Mouse (Mus musculus) stomach, embryonic 15.5 days (tissue): ENCODE measurements at regions not wholly inside any gene's neighbourhood (a gene's known extent, or its start where the extent isn't known, plus 50 kb on each side); places are given as distances from the start of the nearest gene placed in this dataset.

Experiments
- ATAC-seq: fragments of 200-750 bp; cut with Nextera tagmentation; 2 replicates; pipeline ENCODE4 v1.8.0; 2017; ENCODE audit warnings: low read depth, moderate number of reproducible peaks, moderate TSS enrichment; ENCODE audit not compliant: insufficient read depth, low FRiP score
- H3K27ac ChIP-seq: fragments of 300-500 bp; sonication (generic); 2 replicates; pipeline ENCODE4 v1.5.1; 2015; ENCODE audit warnings: mild to moderate bottlenecking, inconsistent platforms
- H3K27me3 ChIP-seq: fragments of 300-500 bp; sonication (generic); replicated peaks from 2 replicates; pipeline ENCODE4 v1.6.1; 2015; ENCODE audit warnings: inconsistent platforms
- H3K36me3 ChIP-seq: fragments of 300-500 bp; sonication (generic); 2 replicates; pipeline ENCODE4 v1.6.1; 2015; ENCODE audit warnings: inconsistent platforms
- H3K4me1 ChIP-seq: fragments of 300-500 bp; sonication (generic); 2 replicates; pipeline ENCODE4 v1.6.1; 2015; ENCODE audit warnings: inconsistent platforms
- H3K4me2 ChIP-seq: fragments of 300-500 bp; sonication (generic); 2 replicates; pipeline ENCODE4 v1.6.1; 2015; ENCODE audit warnings: mild to moderate bottlenecking, inconsistent platforms
- H3K4me3 ChIP-seq: fragments of 300-500 bp; sonication (generic); replicated peaks from 2 replicates; pipeline ENCODE4 v1.5.1; 2015; ENCODE audit warnings: inconsistent platforms
- H3K9ac ChIP-seq: fragments of 300-500 bp; sonication (generic); 2 replicates; pipeline ENCODE4 v1.6.1; 2015; ENCODE audit warnings: inconsistent platforms
- H3K9me3 ChIP-seq: fragments of 300-500 bp; sonication (generic); 2 replicates; pipeline ENCODE4 v1.6.1; 2016; ENCODE audit warnings: inconsistent platforms
- WGBS: fragments of 180-500 bp; shearing (Covaris S2); methylation state at CpG from one replicate; pipeline ENCODE4 v1.1.7; 2015; 5-methylcytosine and 5-hydroxymethylcytosine counted together

- WGBS: 44% methylated on average over 2 of the region's 2 CpGs
- H3K27me3 ChIP-seq: no peaks in the 10 kb centered on the region
- peaks cover 7% of the 10 kb centered on the region; the same call in 1 of the 2 replicates for H3K4me1 ChIP-seq
- H3K27ac ChIP-seq: no peak overlapping the region
- ATAC-seq: no peak
- no peak overlapping the region for H3K9ac ChIP-seq
- H3K4me3 ChIP-seq: no peak overlapping the region
- H3K36me3 ChIP-seq: no peaks in the 10 kb centered on the region
- no peak overlapping the region for H3K4me2 ChIP-seq
- no peaks in the 10 kb centered on the region for H3K9me3 ChIP-seq
These were observed 78.1 kb downstream of the Cd24a start for GRCm38 (mm10) chr10:43656207-43656606.

GRCm38 (mm10) chr10:43657501-43658225 is 79.6 kb downstream of the Cd24a start:
- Histone ChIP-seq H3K4me2 (no peak overlapping the region), H3K9me3 (no peaks in the 10 kb centered on the region), H3K4me1 (peaks cover 7% of the 10 kb centered on the region; the same call in 1 of the 2 replicates), H3K27me3 (no peaks in the 10 kb centered on the region), H3K27ac (no peak overlapping the region), H3K36me3 (no peaks in the 10 kb centered on the region), H3K4me3 (no peak overlapping the region), H3K9ac (no peak overlapping the region)
- 75% methylated on average over 8 of the region's 8 CpGs for WGBS
- no peak for ATAC-seq

- Histone ChIP-seq H3K27me3 (no peaks in the 10 kb centered on the region), H3K4me2 (no peak overlapping the region), H3K9me3 (no peaks in the 10 kb centered on the region), H3K36me3 (no peaks in the 10 kb centered on the region), H3K4me1 (peaks cover 7% of the 10 kb centered on the region; the same call in 1 of the 2 replicates), H3K9ac (no peak overlapping the region), H3K4me3 (no peak overlapping the region), H3K27ac (no peak overlapping the region)
- ATAC-seq: no peak
- WGBS: 75% methylated on average over 1 of the region's 1 CpGs
These were observed 80.1 kb downstream of the Cd24a start for GRCm38 (mm10) chr10:43658226-43658593.

GRCm38 (mm10) chr10:43664844-43665243 is 86.8 kb downstream of the Cd24a start:
- whole genome bisulfite sequencing: 65% methylated on average over 4 of the region's 4 CpGs
- no peaks in the 10 kb centered on the region for H3K36me3 ChIP-seq
- H3K27me3 ChIP-seq: no peaks in the 10 kb centered on the region
- no peak overlapping the region for H3K9ac ChIP-seq
- no peak overlapping the region for H3K27ac ChIP-seq
- no peak overlapping the region for H3K4me3 ChIP-seq
- H3K4me2 ChIP-seq: no peak overlapping the region
- no peaks in the 10 kb centered on the region for H3K9me3 ChIP-seq
- 0 out of 2 replicates have a peak, but pooled peaks cover 10% of the 10 kb centered on the region for H3K4me1 ChIP-seq
- ATAC-seq: no peak

- Histone ChIP-seq H3K27ac (no peak overlapping the region), H3K36me3 (no peaks in the 10 kb centered on the region), H3K4me1 (0 out of 2 replicates have a peak, but pooled peaks cover 10% of the 10 kb centered on the region), H3K27me3 (no peaks in the 10 kb centered on the region), H3K9me3 (no peaks in the 10 kb centered on the region), H3K4me3 (no peak overlapping the region), H3K9ac (no peak overlapping the region), H3K4me2 (peak overlapping the region; percentile 25; the same call in 1 of the 2 replicates)
- WGBS: 65% methylated on average over 9 of the region's 9 CpGs
- peak; percentile 59 for ATAC-seq
These were observed 88.4 kb downstream of the Cd24a start for GRCm38 (mm10) chr10:43666262-43667085.

GRCm38 (mm10) chr10:43667086-43667690 is 89.1 kb downstream of the Cd24a start:
- H3K27ac ChIP-seq: no peak overlapping the region
- no peak overlapping the region for H3K4me3 ChIP-seq
- H3K9me3 ChIP-seq: no peaks in the 10 kb centered on the region
- 0 out of 2 replicates have a peak, but pooled peaks cover 10% of the 10 kb centered on the region for H3K4me1 ChIP-seq
- no peak for ATAC-seq
- 58% methylated on average over 25 of the region's 25 CpGs for WGBS
- no peaks in the 10 kb centered on the region for H3K36me3 ChIP-seq
- no peak overlapping the region for H3K9ac ChIP-seq
- peak overlapping the region; percentile 25 for H3K4me2 ChIP-seq
- no peaks in the 10 kb centered on the region for H3K27me3 ChIP-seq

GRCm38 (mm10) chr10:43667732-43668247 is 89.7 kb downstream of the Cd24a start:
- WGBS: 68% methylated on average over 11 of the region's 11 CpGs
- Histone ChIP-seq H3K4me3 (no peak overlapping the region), H3K36me3 (no peaks in the 10 kb centered on the region), H3K27me3 (no peaks in the 10 kb centered on the region), H3K9ac (no peak overlapping the region), H3K4me1 (0 out of 2 replicates have a peak, but pooled peaks cover 10% of the 10 kb centered on the region), H3K27ac (0 out of 2 replicates have a peak overlapping the region, but pooled peaks have one; percentile 10), H3K4me2 (peak overlapping the region; percentile 25), H3K9me3 (no peaks in the 10 kb centered on the region)
- no peak for ATAC-seq

- WGBS: 59% methylated on average over 5 of the region's 5 CpGs
- H3K27ac ChIP-seq: no peak overlapping the region
- ATAC-seq: no peak
- H3K4me1 ChIP-seq: 0 out of 2 replicates have a peak, but pooled peaks cover 10% of the 10 kb centered on the region
- no peaks in the 10 kb centered on the region for H3K27me3 ChIP-seq
- no peaks in the 10 kb centered on the region for H3K9me3 ChIP-seq
- no peaks in the 10 kb centered on the region for H3K36me3 ChIP-seq
- no peak overlapping the region for H3K4me2 ChIP-seq
- H3K9ac ChIP-seq: no peak overlapping the region
- no peak overlapping the region for H3K4me3 ChIP-seq
These were observed 91.4 kb downstream of the Cd24a start for GRCm38 (mm10) chr10:43669471-43669870.

- WGBS: 87% methylated on average over 1 of the region's 1 CpGs
- Histone ChIP-seq H3K4me1 (0 out of 2 replicates have a peak, but pooled peaks cover 10% of the 10 kb centered on the region), H3K36me3 (no peaks in the 10 kb centered on the region), H3K9ac (no peak overlapping the region), H3K4me3 (no peak overlapping the region), H3K27me3 (no peaks in the 10 kb centered on the region), H3K27ac (no peak overlapping the region), H3K9me3 (no peaks in the 10 kb centered on the region), H3K4me2 (no peak overlapping the region)
- no peak for ATAC-seq
These were observed 92.7 kb downstream of the Cd24a start for GRCm38 (mm10) chr10:43670745-43671144.

GRCm38 (mm10) chr10:43671785-43672184 is 93.7 kb downstream of the Cd24a start:
- Histone ChIP-seq H3K9ac (no peak overlapping the region), H3K27me3 (no peaks in the 10 kb centered on the region), H3K4me3 (no peak overlapping the region), H3K4me2 (no peak overlapping the region), H3K9me3 (no peaks in the 10 kb centered on the region), H3K27ac (no peak overlapping the region; the same call in 1 of the 2 replicates), H3K4me1 (0 out of 2 replicates have a peak, but pooled peaks cover 6% of the 10 kb centered on the region), H3K36me3 (no peaks in the 10 kb centered on the region)
- no peak for ATAC-seq
- 64% methylated on average over 3 of the region's 3 CpGs for WGBS

GRCm38 (mm10) chr10:43672490-43672889 is 94.4 kb downstream of the Cd24a start:
- WGBS: 32% methylated on average over 6 of the region's 6 CpGs
- Histone ChIP-seq H3K27me3 (no peaks in the 10 kb centered on the region), H3K36me3 (no peaks in the 10 kb centered on the region), H3K27ac (no peak overlapping the region; the same call in 1 of the 2 replicates), H3K9me3 (no peaks in the 10 kb centered on the region), H3K9ac (no peak overlapping the region), H3K4me3 (no peak overlapping the region), H3K4me2 (no peak overlapping the region), H3K4me1 (0 out of 2 replicates have a peak, but pooled peaks cover 5% of the 10 kb centered on the region)
- ATAC-seq: no peak
